Mouse (Mus musculus): Measurements from ENCODE around the gene Gm20767. TPM values are rescaled to one million over a fixed set of nuclear protein-coding genes. Genes with fewer than 3 reads are reported as not detected.
"Not testable (repeated sequence)": the region's sequence is repeated elsewhere in the genome, so short reads cannot be mapped to it uniquely, and the experiment has no call there.

Gene Gm20767
- total RNA-seq (2021) = not detected

- intact Hi-C loops (cut with DNase I); DNase-seq: not testable (repeated sequence)
These were observed at the start of gene Gm20767 for GRCm38 (mm10) chr13:120139946-120140345. Gm20767 (plus strand) TSS chr13:120140246.

GRCm38 (mm10) chr13:120092950-120093349, 47.1 kb upstream of the Gm20767 start:
- DNase-seq; intact Hi-C loops (cut with DNase I): not testable (repeated sequence)

- intact Hi-C loops (cut with DNase I) = not testable (repeated sequence)
- DNase-seq = peak; percentile 4 to 8
These were observed 43.7 kb upstream of the Gm20767 start for GRCm38 (mm10) chr13:120096241-120096937.

GRCm38 (mm10) chr13:120096938-120097256, 43.1 kb upstream of the Gm20767 start:
- intact Hi-C loops (cut with DNase I); DNase-seq: not testable (repeated sequence)

GRCm38 (mm10) chr13:120099327-120099726, 40.7 kb upstream of the Gm20767 start:
- DNase-seq; intact Hi-C loops (cut with DNase I): not testable (repeated sequence)

- DNase-seq; intact Hi-C loops (cut with DNase I): not testable (repeated sequence)
These were observed 33.5 kb upstream of the Gm20767 start for GRCm38 (mm10) chr13:120106504-120106903.

GRCm38 (mm10) chr13:120107000-120107399, 33.0 kb upstream of the Gm20767 start:
- intact Hi-C loops (cut with DNase I); DNase-seq: not testable (repeated sequence)

- DNase-seq; intact Hi-C loops (cut with DNase I): not testable (repeated sequence)
These were observed 2.3 kb downstream of the Gm20767 start for GRCm38 (mm10) chr13:120142348-120142747.

- DNase-seq; intact Hi-C loops (cut with DNase I): not testable (repeated sequence)
These were observed 9.8 kb downstream of the Gm20767 start for GRCm38 (mm10) chr13:120149660-120150407.

GRCm38 (mm10) chr13:120150589-120150988, 10.5 kb downstream of the Gm20767 start:
- DNase-seq; intact Hi-C loops (cut with DNase I): not testable (repeated sequence)

GRCm38 (mm10) chr13:120168301-120168700, 28.3 kb downstream of the Gm20767 start:
- DNase-seq; intact Hi-C loops (cut with DNase I): not testable (repeated sequence)

GRCm38 (mm10) chr13:120172133-120172532, 32.1 kb downstream of the Gm20767 start, which contains the start of gene Gm21818:
Gm21818 (plus strand) TSS chr13:120172433.
- intact Hi-C loops (cut with DNase I); DNase-seq: not testable (repeated sequence)

GRCm38 (mm10) chr13:120196189-120196821, 56.3 kb downstream of the Gm20767 start:
- intact Hi-C loops (cut with DNase I); DNase-seq: not testable (repeated sequence)

Other genes starting within 250 kb of the Gm20767 start
- gene Tcstv1, start 245.5 kb upstream of the Gm20767 start, total RNA-seq (2021) = not detected
- gene Gm21761, start 211.0 kb upstream of the Gm20767 start, total RNA-seq (2021) = not detected
- not detected for gene B020031M17Rik, start 189.4 kb upstream of the Gm20767 start, total RNA-seq (2021)
- gene Gm36079, start 113.2 kb upstream of the Gm20767 start, total RNA-seq (2021) = not detected
- gene Gm21188, start 88.1 kb upstream of the Gm20767 start, total RNA-seq (2021) = under 1 TPM in 1 of 2 experiments, not detected in 1; 0.31 TPM
- not detected for gene Gm21818, start 32.2 kb downstream of the Gm20767 start, total RNA-seq (2021)
- not detected for gene Gm21762, start 75.7 kb downstream of the Gm20767 start, total RNA-seq (2021)
- gene Gm21731, start 98.9 kb downstream of the Gm20767 start, total RNA-seq (2021) = not detected
- gene AF067061, start 122.9 kb downstream of the Gm20767 start, total RNA-seq (2021) = not detected
- under 1 TPM in 1 of 2 experiments, not detected in 1; 0.22 TPM for gene BC147527, start 160.1 kb downstream of the Gm20767 start, total RNA-seq (2021)
- not detected for gene Tcstv3, start 176.6 kb downstream of the Gm20767 start, total RNA-seq (2021)

Data from heart, postnatal 36 days (tissue).